ENCODE assay signal across 10 mouse cellular contexts in genomic region chr1:165610321-165610999, GRCm38 (mm10). TPM values are rescaled to one million over a fixed set of nuclear protein-coding genes. Genes with fewer than 3 reads are reported as not detected.
DNase-seq lines count a peak whose midpoint lies in the region; ATAC-seq and TF ChIP-seq lines count a peak whose summit lies in the region.
"Had no signal": no experiment of that assay in that cellular context is flagged by ENCODE, and none has a peak within 500 bp of the region (broad histone marks: within the 10 kb centered on the region; RNA-seq: fewer than 3 reads in every experiment).

No protein-coding gene starts in this region.

- TF ChIP-seq POLR2A in ES-Bruce4 (IDR thresholded peaks at IDR 0.05; ENCODE audit: insufficient read depth, low read length), result no peak

- no peak for DNase-seq in intestine, embryonic 14.5 days (ENCODE audit: low spot score)
- DNase-seq in forebrain, embryonic 10.5 days (ENCODE audit: extremely low spot score, low spot score), result no peak
- no peak for DNase-seq in adrenal gland, adult (ENCODE audit: inconsistent age in 2 of 2, low spot score in 1 of 2)
- no peak for DNase-seq in thymus, postnatal 0 days (ENCODE audit: low spot score)
- no peak for DNase-seq in right cerebral cortex, postnatal 4 days
- DNase-seq: adrenal gland, postnatal 14 days; kidney, adult 2 months had no signal

- H3K36me3 ChIP-seq in intestine, embryonic 14.5 days (ENCODE audit: control insufficient read depth, insufficient read depth, low read length), result peaks cover 40% of the 10 kb centered on the region
- peaks cover 14% of the 10 kb centered on the region; the same call in 1 of the 2 replicates for H3K36me3 ChIP-seq in intestine, postnatal 0 days (ENCODE audit: control insufficient read depth, insufficient read depth)
- peaks cover 13% of the 10 kb centered on the region for H3K36me3 ChIP-seq in ES-Bruce4 (ENCODE audit: control insufficient read depth, insufficient read depth, low read length, poor library complexity, severe bottlenecking)
- peaks cover 54% of the 10 kb centered on the region for H3K36me3 ChIP-seq in forebrain, embryonic 10.5 days (replicated peaks)
- peaks cover 32% of the 10 kb centered on the region for H3K36me3 ChIP-seq in limb, embryonic 15.5 days

- ATAC-seq in intestine, embryonic 14.5 days (replicated peaks; ENCODE audit: low FRiP score, low TSS enrichment, low read depth), result no peak
- no peak for ATAC-seq in intestine, postnatal 0 days
- ATAC-seq in limb, embryonic 15.5 days (ENCODE audit: insufficient number of reproducible peaks, low FRiP score, low TSS enrichment, low read depth), result no peak

- TF ChIP-seq CTCF in intestine, postnatal 0 days (IDR thresholded peaks at IDR 0.05; ENCODE audit: low read depth), result no peak
- no peak for TF ChIP-seq CTCF in ES-Bruce4 (IDR thresholded peaks at IDR 0.05; ENCODE audit: low read depth, low read length)

- H3K4me2 ChIP-seq in intestine, embryonic 14.5 days (ENCODE audit: low read length), result no peak overlapping the region
- no peak overlapping the region for H3K4me2 ChIP-seq in intestine, postnatal 0 days (replicated peaks; ENCODE audit: low read depth)
- H3K4me2 ChIP-seq in limb, embryonic 15.5 days, result no peak overlapping the region

- H3K9me3 ChIP-seq in intestine, embryonic 14.5 days (ENCODE audit: control insufficient read depth, low read length), result peaks cover 7% of the 10 kb centered on the region; the same call in 1 of the 2 replicates
- H3K9me3 ChIP-seq in intestine, postnatal 0 days (ENCODE audit: control insufficient read depth), result no peaks in the 10 kb centered on the region
- H3K9me3 ChIP-seq in ES-Bruce4 (replicated peaks; ENCODE audit: control insufficient read depth, insufficient read depth, low read length, poor library complexity, severe bottlenecking), result no peaks in the 10 kb centered on the region
- H3K9me3 ChIP-seq in forebrain, embryonic 10.5 days, result peaks cover 7% of the 10 kb centered on the region
- H3K9me3 ChIP-seq in limb, embryonic 15.5 days, result no peaks in the 10 kb centered on the region

- H3K4me1 ChIP-seq in intestine, embryonic 14.5 days (replicated peaks; ENCODE audit: control insufficient read depth, insufficient read depth, low read length), result peaks cover 9% of the 10 kb centered on the region
- H3K4me1 ChIP-seq in intestine, postnatal 0 days (replicated peaks; ENCODE audit: control insufficient read depth, insufficient read depth, low read length), result no peaks in the 10 kb centered on the region
- peaks cover 2% of the 10 kb centered on the region for H3K4me1 ChIP-seq in ES-Bruce4 (ENCODE audit: control insufficient read depth, insufficient read depth, low read length)
- peaks cover 36% of the 10 kb centered on the region for H3K4me1 ChIP-seq in forebrain, embryonic 10.5 days
- 0 out of 2 replicates have a peak, but pooled peaks cover 4% of the 10 kb centered on the region for H3K4me1 ChIP-seq in limb, embryonic 15.5 days

- no peak for TF ChIP-seq EP300 in ES-Bruce4 (IDR thresholded peaks at IDR 0.05; ENCODE audit: insufficient read depth, low read depth, low read length)

- 0 out of 2 replicates have a peak overlapping the region, but pooled peaks have one; percentile 33 for H3K27ac ChIP-seq in intestine, embryonic 14.5 days (ENCODE audit: low read depth)
- H3K27ac ChIP-seq in intestine, postnatal 0 days (ENCODE audit: low read depth, low read length), result no peak overlapping the region
- 0 out of 2 replicates have a peak overlapping the region, but pooled peaks have one; percentile 49 for H3K27ac ChIP-seq in ES-Bruce4 (ENCODE audit: insufficient read depth, low read length)
- peak overlapping the region; percentile 75 for H3K27ac ChIP-seq in forebrain, embryonic 10.5 days
- 0 out of 2 replicates have a peak overlapping the region, but pooled peaks have one; percentile 47 for H3K27ac ChIP-seq in limb, embryonic 15.5 days

- WGBS in intestine, embryonic 14.5 days, result 59% methylated on average over 9 of the region's 9 CpGs
- WGBS in intestine, postnatal 0 days, result 71% methylated on average over 9 of the region's 9 CpGs
- WGBS in forebrain, embryonic 10.5 days, result 18% methylated on average over 9 of the region's 9 CpGs
- 58% methylated on average over 9 of the region's 9 CpGs for WGBS in limb, embryonic 15.5 days

- H3K9ac ChIP-seq in intestine, embryonic 14.5 days (ENCODE audit: low read length), result no peak overlapping the region
- no peak overlapping the region for H3K9ac ChIP-seq in intestine, postnatal 0 days (ENCODE audit: low read depth, low read length)
- H3K9ac ChIP-seq in ES-Bruce4 (ENCODE audit: low read depth, poor library complexity, severe bottlenecking), result no peak overlapping the region
- no peak overlapping the region for H3K9ac ChIP-seq in limb, embryonic 15.5 days

- no peaks in the 10 kb centered on the region for H3K27me3 ChIP-seq in intestine, embryonic 14.5 days (replicated peaks; ENCODE audit: control insufficient read depth, insufficient read depth, low read length)
- H3K27me3 ChIP-seq in intestine, postnatal 0 days (replicated peaks; ENCODE audit: control insufficient read depth, insufficient read depth, low read length), result no peaks in the 10 kb centered on the region
- H3K27me3 ChIP-seq in ES-Bruce4 (ENCODE audit: control insufficient read depth, insufficient read depth, low read length, poor library complexity, severe bottlenecking), result no peaks in the 10 kb centered on the region
- H3K27me3 ChIP-seq in forebrain, embryonic 10.5 days (ENCODE audit: poor library complexity, severe bottlenecking), result no peaks in the 10 kb centered on the region
- no peaks in the 10 kb centered on the region for H3K27me3 ChIP-seq in limb, embryonic 15.5 days

- H3K4me3 ChIP-seq in intestine, embryonic 14.5 days (ENCODE audit: low read depth, low read length), result no peak overlapping the region
- H3K4me3 ChIP-seq in intestine, postnatal 0 days (ENCODE audit: low read depth, low read length), result no peak overlapping the region
- H3K4me3 ChIP-seq in ES-Bruce4 (ENCODE audit: low read depth, low read length), result no peak overlapping the region
- peak overlapping the region; percentile 2; the same call in 1 of the 2 replicates for H3K4me3 ChIP-seq in forebrain, embryonic 10.5 days
- H3K4me3 ChIP-seq in limb, embryonic 15.5 days, result no peak overlapping the region

RNA-seq across cellular contexts. Expression of gene Mpzl1, which starts 23.9 kb away (rescaled TPM):
- polyA plus RNA-seq in intestine, embryonic 14.5 days (2014; fragmentation: Nextera tagmentation; extraction: Ambion mirVana), result 172 and 187 TPM in 2 replicates
- polyA plus RNA-seq in intestine, postnatal 0 days (2015; fragmentation: Nextera tagmentation; extraction: Ambion mirVana), result 53.3 and 56.3 TPM in 2 replicates
- polyA plus RNA-seq in ES-Bruce4 (2011; ENCODE audit: insufficient read depth, insufficient read length, low read depth, missing spikeins), result 119 and 122 TPM in 2 replicates
- polyA plus RNA-seq in forebrain, embryonic 10.5 days (2016; fragmentation: Nextera tagmentation; extraction: Ambion mirVana), result 119 and 122 TPM in 2 replicates
- polyA plus RNA-seq in limb, embryonic 15.5 days (2015; fragmentation: Nextera tagmentation; extraction: Ambion mirVana), result 165 and 169 TPM in 2 replicates
- polyA plus RNA-seq in thymus, postnatal 0 days (2015; fragmentation: Nextera tagmentation; extraction: Ambion mirVana), result 17.4 and 17.8 TPM in 2 replicates
